Mouse (Mus musculus): ENCODE data around the gene Clspn. TPM values are rescaled to one million over a fixed set of nuclear protein-coding genes. Genes with fewer than 3 reads are reported as not detected.

Clspn gene
- total and polyA plus RNA-seq, 2 experiments from 2014 or later = 1.2 to 1.5 TPM

DNA sequence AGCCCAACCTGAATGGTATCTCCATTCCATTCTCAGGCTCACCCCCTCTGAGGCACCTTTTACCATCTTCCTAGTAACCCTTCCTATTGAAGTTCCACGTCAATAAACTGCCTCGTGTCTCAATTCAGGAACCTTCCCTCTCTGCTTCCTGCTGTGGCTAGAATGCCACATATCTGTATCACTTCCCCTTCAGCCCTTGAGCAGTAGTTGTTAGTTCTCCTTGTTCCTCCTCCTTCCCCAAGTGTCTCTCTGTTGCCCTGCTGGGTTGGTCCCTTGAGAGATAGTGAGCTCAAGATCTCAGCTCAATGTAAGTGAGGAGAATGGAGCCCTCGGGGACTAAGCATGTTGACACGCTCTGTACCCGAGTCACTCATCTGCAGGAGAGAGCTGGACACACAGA, 19.9 kb upstream of the Clspn start:
- H3K4me3 ChIP-seq (ENCODE audit: low read depth, low read length) = no peak overlapping the region
- no peaks in the 10 kb centered on the region for H3K9me3 ChIP-seq (ENCODE audit: low read length)
- ATAC-seq (ENCODE audit: low FRiP score) (no peak), DNase-seq (ENCODE audit: low spot score) (no peak)
- WGBS = 80% methylated on average over 5 of the region's 5 CpGs
- H3K9ac ChIP-seq (replicated peaks; ENCODE audit: low read length, poor library complexity, severe bottlenecking) = no peak overlapping the region
- H3K27me3 ChIP-seq (ENCODE audit: insufficient read depth, low read length) = no peaks in the 10 kb centered on the region
- TF ChIP-seq CTCF (IDR thresholded peaks at IDR 0.05) = no peak
- no peak overlapping the region for H3K27ac ChIP-seq (ENCODE audit: low read depth, low read length)
- no peaks in the 10 kb centered on the region for H3K36me3 ChIP-seq (ENCODE audit: insufficient read depth, low read length)
- H3K4me1 ChIP-seq (ENCODE audit: insufficient read depth, low read length) = peaks cover 1% of the 10 kb centered on the region; the same call in 1 of the 2 replicates
- no peak overlapping the region for H3K4me2 ChIP-seq (ENCODE audit: low read depth, low read length, poor library complexity, severe bottlenecking)

DNA sequence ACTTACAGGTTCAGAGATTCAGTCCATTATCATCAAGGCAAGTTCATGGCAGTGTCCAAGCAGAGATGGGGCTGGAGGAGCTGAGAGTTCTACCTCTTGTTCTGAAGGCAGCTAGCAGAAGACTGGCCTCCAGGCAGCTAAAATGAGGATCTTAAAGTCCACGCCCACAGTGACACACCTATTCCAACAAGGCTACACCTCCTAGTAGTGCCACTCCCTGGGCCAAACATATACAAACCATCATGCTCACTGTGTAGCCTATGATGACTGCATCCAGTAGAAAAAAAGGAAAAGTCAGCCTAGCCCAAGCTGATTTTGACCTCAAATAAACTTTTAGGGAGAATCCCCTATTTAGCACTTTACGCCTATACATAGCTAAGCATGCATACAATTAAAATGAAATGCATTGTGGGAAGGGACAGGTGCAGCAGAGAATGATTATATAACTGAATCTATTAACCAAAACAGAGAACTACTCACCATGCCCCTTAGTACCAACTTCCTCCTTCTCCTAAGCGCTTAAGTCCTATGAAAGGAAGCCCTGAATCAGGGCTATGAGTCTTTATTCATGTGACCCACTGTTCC, 16.2 kb upstream of the Clspn start:
- Histone ChIP-seq H3K27ac (ENCODE audit: low read depth, low read length) (no peak overlapping the region), H3K4me2 (ENCODE audit: low read depth, low read length, poor library complexity, severe bottlenecking) (no peak overlapping the region), H3K9me3 (ENCODE audit: low read length) (no peaks in the 10 kb centered on the region), H3K4me1 (ENCODE audit: insufficient read depth, low read length) (no peaks in the 10 kb centered on the region), H3K36me3 (ENCODE audit: insufficient read depth, low read length) (no peaks in the 10 kb centered on the region), H3K27me3 (ENCODE audit: insufficient read depth, low read length) (no peaks in the 10 kb centered on the region), H3K4me3 (ENCODE audit: low read depth, low read length) (no peak overlapping the region), H3K9ac (replicated peaks; ENCODE audit: low read length, poor library complexity, severe bottlenecking) (no peak overlapping the region)
- ATAC-seq (ENCODE audit: low FRiP score) = no peak
- 90% methylated on average over 3 of the region's 3 CpGs for WGBS
- DNase-seq (ENCODE audit: low spot score) = no peak
- no peak for TF ChIP-seq CTCF (IDR thresholded peaks at IDR 0.05)

- DNase-seq (ENCODE audit: low spot score) (no peak), ATAC-seq (ENCODE audit: low FRiP score) (no peak)
- Histone ChIP-seq H3K36me3 (ENCODE audit: insufficient read depth, low read length) (no peaks in the 10 kb centered on the region), H3K4me2 (ENCODE audit: low read depth, low read length, poor library complexity, severe bottlenecking) (no peak overlapping the region), H3K4me1 (ENCODE audit: insufficient read depth, low read length) (no peaks in the 10 kb centered on the region), H3K9me3 (ENCODE audit: low read length) (no peaks in the 10 kb centered on the region), H3K27me3 (ENCODE audit: insufficient read depth, low read length) (no peaks in the 10 kb centered on the region), H3K27ac (ENCODE audit: low read depth, low read length) (no peak overlapping the region), H3K4me3 (ENCODE audit: low read depth, low read length) (no peak overlapping the region), H3K9ac (replicated peaks; ENCODE audit: low read length, poor library complexity, severe bottlenecking) (no peak overlapping the region)
- TF ChIP-seq CTCF (IDR thresholded peaks at IDR 0.05) = no peak
- WGBS = 66% methylated on average over 7 of the region's 7 CpGs
Observed at GRCm38 (mm10) chr4:126542838-126543237, 13.9 kb upstream of the Clspn start.

DNA sequence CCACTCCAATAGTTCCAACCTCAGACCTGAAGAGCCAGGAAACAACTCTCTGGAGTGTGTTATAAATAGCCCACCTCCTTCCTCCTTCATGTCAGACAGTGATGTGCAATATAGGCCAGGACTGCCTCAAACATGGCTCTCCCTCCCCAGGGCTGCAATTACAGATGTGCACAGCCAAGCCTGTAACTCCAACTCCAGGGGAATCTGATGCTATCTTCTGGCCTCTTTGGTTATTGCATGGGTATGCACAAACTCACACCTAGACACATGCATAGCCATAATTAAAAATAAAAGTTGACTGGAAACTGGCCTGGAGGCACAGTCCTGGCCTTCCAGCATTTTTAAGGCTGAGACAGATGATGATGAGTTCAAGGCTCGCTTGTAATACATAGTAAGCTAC, 11.7 kb upstream of the Clspn start:
- 70% methylated on average over 1 of the region's 1 CpGs for WGBS
- no peaks in the 10 kb centered on the region for H3K9me3 ChIP-seq (ENCODE audit: low read length)

DNA sequence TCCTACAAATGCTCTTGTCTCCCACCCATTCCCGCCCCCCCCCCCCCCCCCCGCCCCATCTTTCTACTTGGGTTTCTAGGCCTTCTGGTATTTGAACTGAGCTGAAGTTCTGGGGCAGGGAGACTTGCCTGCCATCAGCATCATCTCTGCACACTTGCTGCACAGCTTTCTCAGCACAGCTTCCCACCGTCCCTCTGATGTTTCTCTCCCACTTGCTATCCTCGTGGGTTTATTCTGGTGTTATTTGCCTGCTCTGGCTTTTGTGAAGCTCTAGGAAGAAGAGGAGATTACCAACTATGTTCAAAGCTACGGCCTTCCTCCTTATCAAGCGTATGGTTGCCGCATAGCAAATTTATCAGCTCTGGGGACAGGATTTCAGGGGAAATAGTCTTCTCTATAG, 11.0 kb upstream of the Clspn start:
- Histone ChIP-seq H3K27me3 (ENCODE audit: insufficient read depth, low read length) (no peaks in the 10 kb centered on the region), H3K9me3 (ENCODE audit: low read length) (no peaks in the 10 kb centered on the region), H3K4me1 (ENCODE audit: insufficient read depth, low read length) (no peaks in the 10 kb centered on the region), H3K4me2 (ENCODE audit: low read depth, low read length, poor library complexity, severe bottlenecking) (no peak overlapping the region), H3K4me3 (ENCODE audit: low read depth, low read length) (no peak overlapping the region), H3K27ac (ENCODE audit: low read depth, low read length) (no peak overlapping the region), H3K36me3 (ENCODE audit: insufficient read depth, low read length) (no peaks in the 10 kb centered on the region), H3K9ac (replicated peaks; ENCODE audit: low read length, poor library complexity, severe bottlenecking) (no peak overlapping the region)
- DNase-seq (ENCODE audit: low spot score) (no peak), ATAC-seq (ENCODE audit: low FRiP score) (no peak)
- no peak for TF ChIP-seq CTCF (IDR thresholded peaks at IDR 0.05)
- 82% methylated on average over 5 of the region's 7 CpGs for WGBS

More for the DNA sequence above, 11.7 kb upstream of the Clspn start:
- H3K9ac ChIP-seq (replicated peaks; ENCODE audit: low read length, poor library complexity, severe bottlenecking) = no peak overlapping the region
- H3K4me2 ChIP-seq (ENCODE audit: low read depth, low read length, poor library complexity, severe bottlenecking) = no peak overlapping the region
- no peaks in the 10 kb centered on the region for H3K36me3 ChIP-seq (ENCODE audit: insufficient read depth, low read length)
- no peak overlapping the region for H3K4me3 ChIP-seq (ENCODE audit: low read depth, low read length)
- ATAC-seq (ENCODE audit: low FRiP score) (no peak), DNase-seq (ENCODE audit: low spot score) (no peak)
- H3K27ac ChIP-seq (ENCODE audit: low read depth, low read length) = no peak overlapping the region
- no peak for TF ChIP-seq CTCF (IDR thresholded peaks at IDR 0.05)
- H3K27me3 ChIP-seq (ENCODE audit: insufficient read depth, low read length) = no peaks in the 10 kb centered on the region
- H3K4me1 ChIP-seq (ENCODE audit: insufficient read depth, low read length) = no peaks in the 10 kb centered on the region

GRCm38 (mm10) chr4:126546183-126546582, 10.6 kb upstream of the Clspn start:
- H3K4me1 ChIP-seq (ENCODE audit: insufficient read depth, low read length) = no peaks in the 10 kb centered on the region
- no peaks in the 10 kb centered on the region for H3K27me3 ChIP-seq (ENCODE audit: insufficient read depth, low read length)
- TF ChIP-seq CTCF (IDR thresholded peaks at IDR 0.05) = no peak
- H3K9me3 ChIP-seq (ENCODE audit: low read length) = no peaks in the 10 kb centered on the region
- no peak overlapping the region for H3K4me3 ChIP-seq (ENCODE audit: low read depth, low read length)
- no peak overlapping the region for H3K9ac ChIP-seq (replicated peaks; ENCODE audit: low read length, poor library complexity, severe bottlenecking)
- no peak overlapping the region for H3K4me2 ChIP-seq (ENCODE audit: low read depth, low read length, poor library complexity, severe bottlenecking)
- no peaks in the 10 kb centered on the region for H3K36me3 ChIP-seq (ENCODE audit: insufficient read depth, low read length)
- no peak overlapping the region for H3K27ac ChIP-seq (ENCODE audit: low read depth, low read length)
- ATAC-seq (ENCODE audit: low FRiP score) (no peak), DNase-seq (ENCODE audit: low spot score) (no peak)
- 78% methylated on average over 2 of the region's 2 CpGs for WGBS

Data from midbrain, postnatal 0 days (tissue).